Mouse (Mus musculus) small intestine, adult 2 months (tissue): ENCODE results near the gene Sh3pxd2a. TPM values are rescaled to one million over a fixed set of nuclear protein-coding genes. Genes with fewer than 3 reads are reported as not detected.

Experiments
- H3K27ac ChIP-seq: fragments of 200-500 bp; 2 replicates; pipeline ENCODE4 v1.5.1; 2012; ENCODE audit warnings: low read depth, low read length, control low read depth, inconsistent platforms; ENCODE audit not compliant: insufficient read depth
- H3K27me3 ChIP-seq: fragments of 200-500 bp; 2 replicates; pipeline ENCODE4 v1.6.1; 2012; ENCODE audit warnings: mild to moderate bottlenecking, moderate library complexity, low read length, inconsistent platforms; ENCODE audit not compliant: control insufficient read depth, insufficient read depth
- H3K36me3 ChIP-seq: fragments of 200-500 bp; 2 replicates; pipeline ENCODE4 v1.6.1; 2012; ENCODE audit warnings: mild to moderate bottlenecking, low read length, control low read depth, inconsistent platforms; ENCODE audit not compliant: control insufficient read depth, insufficient read depth
- H3K4me1 ChIP-seq: fragments of 200-500 bp; 2 replicates; pipeline ENCODE4 v1.6.1; 2012; ENCODE audit warnings: low read length, inconsistent platforms, mixed read lengths; ENCODE audit not compliant: control insufficient read depth, insufficient read depth, insufficient read length
- H3K4me3 ChIP-seq: fragments of 200-500 bp; 2 replicates; pipeline ENCODE4 v1.5.1; 2012; ENCODE audit warnings: low read depth, mild to moderate bottlenecking, control low read depth, inconsistent platforms, low read length, moderate library complexity
- CTCF ChIP-seq: fragments of 200-500 bp; IDR thresholded peaks from 2 replicates; pipeline ENCODE4 v1.5.1; 2012; ENCODE audit warnings: low read depth, mild to moderate bottlenecking, control low read depth, inconsistent platforms, low read length, moderate library complexity, mixed read lengths; ENCODE audit not compliant: insufficient replicate concordance, insufficient read length; ENCODE audit errors: extremely low read depth
- POLR2A ChIP-seq: fragments of 200-500 bp; IDR thresholded peaks from 2 replicates; pipeline ENCODE4 v1.6.1; 2012; ENCODE audit warnings: low read depth, mild to moderate bottlenecking, control low read depth, inconsistent platforms, low read length, moderate library complexity
- WGBS: fragments of 180-500 bp; shearing (Covaris S2); methylation state at CpG from one replicate; pipeline ENCODE4 v1.1.7; 2018; 5-methylcytosine and 5-hydroxymethylcytosine counted together
- polyA plus RNA-seq: library from polyadenylated mRNA; depleted of rRNA; stranded (reverse); fragments of >200 nt; gene quantifications from 2 replicates; pipeline ENCODE4 v1.2.3, GENCODE M21; 2012

Gene Sh3pxd2a
- polyA plus RNA-seq, 1 experiment, result 6.3 TPM

- WGBS, result 79% methylated on average over 7 of the region's 7 CpGs
- H3K4me1 ChIP-seq, result 0 out of 2 replicates have a peak, but pooled peaks cover 2% of the 10 kb centered on the region
- H3K27ac ChIP-seq, result no peak overlapping the region
Observed at GRCm38 (mm10) chr19:47337191-47337590, 127.0 kb downstream of the Sh3pxd2a start.

GRCm38 (mm10) chr19:47335262-47335661, 128.9 kb downstream of the Sh3pxd2a start:
- no peak overlapping the region for H3K4me3 ChIP-seq
- H3K4me1 ChIP-seq, result peaks cover 10% of the 10 kb centered on the region; the same call in 1 of the 2 replicates
- no peak overlapping the region for H3K27ac ChIP-seq
- no peaks in the 10 kb centered on the region for H3K27me3 ChIP-seq
- 83% methylated on average over 6 of the region's 6 CpGs for WGBS
- TF ChIP-seq POLR2A (no peak), CTCF (no peak)
- H3K36me3 ChIP-seq, result no peaks in the 10 kb centered on the region

More at GRCm38 (mm10) chr19:47337191-47337590, 127.0 kb downstream of the Sh3pxd2a start:
- TF ChIP-seq POLR2A (no peak), CTCF (no peak)
- no peaks in the 10 kb centered on the region for H3K27me3 ChIP-seq
- H3K4me3 ChIP-seq, result no peak overlapping the region
- no peaks in the 10 kb centered on the region for H3K36me3 ChIP-seq

GRCm38 (mm10) chr19:47334713-47335112, 129.5 kb downstream of the Sh3pxd2a start:
- H3K27me3 ChIP-seq, result no peaks in the 10 kb centered on the region
- TF ChIP-seq POLR2A (no peak), CTCF (no peak)
- no peak overlapping the region for H3K4me3 ChIP-seq
- no peaks in the 10 kb centered on the region for H3K36me3 ChIP-seq
- peaks cover 10% of the 10 kb centered on the region; the same call in 1 of the 2 replicates for H3K4me1 ChIP-seq
- no peak overlapping the region for H3K27ac ChIP-seq
- 84% methylated on average over 17 of the region's 17 CpGs for WGBS

GRCm38 (mm10) chr19:47330743-47331227, 133.4 kb downstream of the Sh3pxd2a start:
- TF ChIP-seq POLR2A, result no peak
- no peak for TF ChIP-seq CTCF
- WGBS, result 6% methylated on average over 10 of the region's 10 CpGs
- Histone ChIP-seq H3K4me1 (peaks cover 9% of the 10 kb centered on the region), H3K4me3 (no peak overlapping the region), H3K36me3 (no peaks in the 10 kb centered on the region), H3K27me3 (no peaks in the 10 kb centered on the region), H3K27ac (no peak overlapping the region)

GRCm38 (mm10) chr19:47329102-47329501, 135.1 kb downstream of the Sh3pxd2a start:
- Histone ChIP-seq H3K4me3 (no peak overlapping the region), H3K27me3 (no peaks in the 10 kb centered on the region), H3K36me3 (no peaks in the 10 kb centered on the region), H3K27ac (no peak overlapping the region), H3K4me1 (peaks cover 9% of the 10 kb centered on the region)
- TF ChIP-seq POLR2A, result no peak
- no peak for TF ChIP-seq CTCF
- 100% methylated on average over 1 of the region's 1 CpGs for WGBS

GRCm38 (mm10) chr19:47327896-47328882, 136.0 kb downstream of the Sh3pxd2a start:
- Histone ChIP-seq H3K36me3 (no peaks in the 10 kb centered on the region), H3K4me1 (peaks cover 9% of the 10 kb centered on the region), H3K27ac (no peak overlapping the region), H3K27me3 (no peaks in the 10 kb centered on the region), H3K4me3 (no peak overlapping the region)
- TF ChIP-seq POLR2A, result no peak
- TF ChIP-seq CTCF, result no peak
- WGBS, result 42% methylated on average over 11 of the region's 11 CpGs

GRCm38 (mm10) chr19:47325881-47326280, 138.3 kb downstream of the Sh3pxd2a start:
- H3K4me3 ChIP-seq, result no peak overlapping the region
- no peaks in the 10 kb centered on the region for H3K27me3 ChIP-seq
- 55% methylated on average over 5 of the region's 5 CpGs for WGBS
- H3K4me1 ChIP-seq, result peaks cover 7% of the 10 kb centered on the region
- no peaks in the 10 kb centered on the region for H3K36me3 ChIP-seq
- no peak overlapping the region for H3K27ac ChIP-seq
- TF ChIP-seq CTCF (peak; percentile 16; the same call in 1 of the 2 replicates), POLR2A (no peak)
